Mouse (Mus musculus) neural tube, embryonic 15.5 days (tissue): ENCODE data around the gene Olfr914. TPM values are rescaled to one million over a fixed set of nuclear protein-coding genes. Genes with fewer than 3 reads are reported as not detected.

ENCODE experiments used
- ATAC-seq: fragments of 200-750 bp; cut with Nextera tagmentation; 2 replicates; pipeline ENCODE4 v1.8.0; 2017; ENCODE audit warnings: mild to moderate bottlenecking, moderate TSS enrichment, moderate library complexity; ENCODE audit not compliant: low FRiP score
- H3K27ac ChIP-seq: fragments of 300-500 bp; sonication (generic); replicated peaks from 2 replicates; pipeline ENCODE4 v1.5.1; 2015; ENCODE audit warnings: mild to moderate bottlenecking, inconsistent platforms
- H3K27me3 ChIP-seq: fragments of 300-500 bp; sonication (generic); replicated peaks from 2 replicates; pipeline ENCODE4 v1.6.1; 2015; ENCODE audit warnings: inconsistent platforms
- H3K36me3 ChIP-seq: fragments of 300-500 bp; sonication (generic); 2 replicates; pipeline ENCODE4 v1.6.1; 2015; ENCODE audit warnings: inconsistent platforms
- H3K4me1 ChIP-seq: fragments of 300-500 bp; sonication (generic); 2 replicates; pipeline ENCODE4 v1.6.1; 2015; ENCODE audit warnings: inconsistent platforms
- H3K4me2 ChIP-seq: fragments of 300-500 bp; sonication (generic); 2 replicates; pipeline ENCODE4 v1.6.1; 2015; ENCODE audit warnings: inconsistent platforms, mild to moderate bottlenecking, moderate library complexity
- H3K4me3 ChIP-seq: fragments of 300-500 bp; sonication (generic); replicated peaks from 2 replicates; pipeline ENCODE4 v1.5.1; 2015; ENCODE audit warnings: mild to moderate bottlenecking, inconsistent platforms
- H3K9ac ChIP-seq: fragments of 300-500 bp; sonication (generic); replicated peaks from 2 replicates; pipeline ENCODE4 v1.6.1; 2015; ENCODE audit warnings: mild to moderate bottlenecking, inconsistent platforms
- H3K9me3 ChIP-seq: fragments of 300-500 bp; sonication (generic); replicated peaks from 2 replicates; pipeline ENCODE4 v1.6.1; 2016; ENCODE audit warnings: inconsistent platforms
- WGBS: fragments of 180-500 bp; shearing (Covaris S2); methylation state at CpG from one replicate; pipeline ENCODE4 v1.1.7; 2015; ENCODE audit warnings: mixed read lengths; 5-methylcytosine and 5-hydroxymethylcytosine counted together
- polyA plus RNA-seq: library from polyadenylated mRNA; unstranded; fragments of >200 nt; fragmentation: Nextera tagmentation; extraction: Ambion mirVana; gene quantifications from 2 replicates; pipeline ENCODE4 v1.2.1, GENCODE M21; 2015

Olfr914 gene
- polyA plus RNA-seq, result not detected in 2 replicates

DNA sequence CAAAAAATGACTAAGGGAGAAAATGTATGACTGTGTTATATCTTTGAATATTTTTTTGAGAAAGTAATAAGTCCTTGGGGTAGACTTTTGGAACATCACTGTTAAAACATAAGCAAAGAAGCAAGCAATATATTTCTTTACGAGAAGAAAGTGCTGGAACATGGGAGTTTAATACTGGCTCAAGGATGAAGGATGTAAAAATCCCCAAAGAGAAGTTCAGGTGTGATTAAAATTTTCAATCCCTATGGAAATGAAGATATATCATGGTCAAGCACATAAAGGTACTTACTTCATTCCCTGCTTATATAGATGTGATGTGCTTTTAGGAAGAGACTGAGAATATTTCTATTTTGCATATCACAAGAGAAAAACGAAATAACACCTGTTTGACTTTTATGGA, at the start of gene Olfr914:
Gene Olfr914, plus strand, starts transcription at position 301 of the 400 bp plus-strand sequence.
- Histone ChIP-seq H3K9ac (no peak within 1 kb of the TSS), H3K27ac (no peak within 1 kb of the TSS), H3K27me3 (no peaks in the 10 kb centered on the region), H3K36me3 (no peaks in the 10 kb centered on the region), H3K9me3 (no peaks in the 10 kb centered on the region), H3K4me1 (no peaks in the 10 kb centered on the region), H3K4me2 (no peak within 1 kb of the TSS), H3K4me3 (no peak within 1 kb of the TSS)
- WGBS, result 70% methylated on average over 2 of the region's 2 CpGs
- ATAC-seq, result no peak

- 81% methylated on average over 1 of the region's 1 CpGs for WGBS
- ATAC-seq, result no peak
Measured at GRCm38 (mm10) chr9:38579878-38580277, 25.0 kb upstream of the Olfr914 start, which contains the start of gene Olfr912. Olfr912 (plus strand) TSS chr9:38580178.

GRCm38 (mm10) chr9:38591056-38591455, 13.8 kb upstream of the Olfr914 start:
- H3K4me1 ChIP-seq, result no peaks in the 10 kb centered on the region
- no peak overlapping the region for H3K9ac ChIP-seq
- H3K27ac ChIP-seq, result no peak overlapping the region
- H3K4me3 ChIP-seq, result no peak overlapping the region
- no peaks in the 10 kb centered on the region for H3K27me3 ChIP-seq
- no peak for ATAC-seq
- 75% methylated on average over 1 of the region's 1 CpGs for WGBS
- H3K4me2 ChIP-seq, result no peak overlapping the region
- no peaks in the 10 kb centered on the region for H3K36me3 ChIP-seq
- H3K9me3 ChIP-seq, result no peaks in the 10 kb centered on the region

More at GRCm38 (mm10) chr9:38579878-38580277, 25.0 kb upstream of the Olfr914 start, which contains the start of gene Olfr912:
- H3K36me3 ChIP-seq, result no peaks in the 10 kb centered on the region
- H3K9ac ChIP-seq, result no peak within 1 kb of the TSS
- H3K27me3 ChIP-seq, result no peaks in the 10 kb centered on the region
- no peak within 1 kb of the TSS for H3K27ac ChIP-seq
- H3K9me3 ChIP-seq, result no peaks in the 10 kb centered on the region
- H3K4me2 ChIP-seq, result no peak within 1 kb of the TSS
- no peaks in the 10 kb centered on the region for H3K4me1 ChIP-seq
- H3K4me3 ChIP-seq, result no peak within 1 kb of the TSS

- no peak for ATAC-seq
- Histone ChIP-seq H3K4me1 (no peaks in the 10 kb centered on the region), H3K27me3 (no peaks in the 10 kb centered on the region), H3K4me3 (no peak within 1 kb of the TSS), H3K9ac (no peak within 1 kb of the TSS), H3K36me3 (no peaks in the 10 kb centered on the region), H3K9me3 (no peaks in the 10 kb centered on the region), H3K27ac (no peak within 1 kb of the TSS), H3K4me2 (no peak within 1 kb of the TSS)
- WGBS, result 71% methylated on average over 2 of the region's 2 CpGs
Measured at GRCm38 (mm10) chr9:38592459-38592858, 12.4 kb upstream of the Olfr914 start, which contains the start of gene Olfr913. Olfr913 (plus strand) TSS chr9:38592759.

DNA sequence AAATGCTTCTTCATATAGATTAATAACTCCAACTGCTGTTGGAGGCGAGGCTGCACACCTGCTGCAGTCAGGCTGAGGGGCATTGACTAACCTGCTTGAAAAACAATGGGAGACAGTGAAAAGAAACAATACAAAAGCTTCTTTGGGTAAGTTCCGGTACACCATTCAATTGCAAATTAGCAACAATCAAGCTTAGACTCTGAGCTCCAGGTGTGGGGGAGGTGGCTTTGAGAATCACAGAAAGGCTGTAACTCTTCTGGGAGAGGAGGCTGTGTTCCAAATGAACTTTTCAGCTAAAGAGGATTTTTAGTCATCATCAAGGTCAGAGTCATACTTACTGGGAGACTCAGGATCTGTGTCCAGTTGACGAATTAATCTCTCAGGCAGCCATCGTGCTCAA, 27.5 kb downstream of the Olfr914 start:
- WGBS, result 81% methylated on average over 4 of the region's 4 CpGs
- Histone ChIP-seq H3K36me3 (no peaks in the 10 kb centered on the region), H3K27me3 (no peaks in the 10 kb centered on the region), H3K27ac (no peak overlapping the region), H3K9ac (no peak overlapping the region), H3K4me2 (no peak overlapping the region), H3K4me1 (no peaks in the 10 kb centered on the region), H3K9me3 (no peaks in the 10 kb centered on the region), H3K4me3 (no peak overlapping the region)
- no peak for ATAC-seq

DNA sequence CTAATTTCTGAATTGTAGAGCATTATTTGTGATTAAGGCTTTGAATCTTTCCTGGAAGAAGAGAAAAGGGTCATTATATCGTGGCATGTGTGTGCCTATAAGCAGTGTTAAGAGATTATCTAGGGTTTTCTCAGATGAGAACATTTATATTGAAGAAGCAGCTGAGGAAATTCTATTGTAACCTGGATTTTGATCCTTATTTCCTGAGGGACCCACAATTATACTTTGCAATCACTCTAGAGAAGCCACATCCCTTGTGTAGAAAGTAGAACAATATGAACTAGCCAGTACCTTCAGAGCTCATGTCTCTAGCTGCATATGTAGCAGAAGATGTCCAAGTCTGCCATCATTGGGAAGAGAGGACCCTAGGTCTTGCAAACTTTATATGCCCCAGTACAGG, 54.9 kb downstream of the Olfr914 start, which contains the start of gene Olfr916:
Gene Olfr916, minus strand, starts transcription at position 101 of the 400 bp plus-strand sequence.
- Histone ChIP-seq H3K9me3 (no peaks in the 10 kb centered on the region), H3K4me3 (no peak within 1 kb of the TSS), H3K27me3 (no peaks in the 10 kb centered on the region), H3K4me1 (no peaks in the 10 kb centered on the region), H3K9ac (no peak within 1 kb of the TSS), H3K36me3 (no peaks in the 10 kb centered on the region), H3K4me2 (no peak within 1 kb of the TSS), H3K27ac (no peak within 1 kb of the TSS)
- ATAC-seq, result no peak
- WGBS, result 85% methylated on average over 1 of the region's 1 CpGs

Other genes with a start within 250 kb of the Olfr914 start
- gene Olfr250, start 238.2 kb upstream of the Olfr914 start, polyA plus RNA-seq, result not detected in 2 replicates
- gene Olfr251, start 228.0 kb upstream of the Olfr914 start, polyA plus RNA-seq, result not detected in 2 replicates
- gene Olfr147, start 203.4 kb upstream of the Olfr914 start, polyA plus RNA-seq, result not detected in 2 replicates
- gene Olfr901, start 175.6 kb upstream of the Olfr914 start, polyA plus RNA-seq, result not detected in 2 replicates
- gene Olfr902, start 157.4 kb upstream of the Olfr914 start, polyA plus RNA-seq, result not detected in 2 replicates
- gene Olfr904, start 142.0 kb upstream of the Olfr914 start, polyA plus RNA-seq, result not detected in 2 replicates
- not detected in 2 replicates for gene Olfr905, start 134.0 kb upstream of the Olfr914 start, polyA plus RNA-seq
- not detected in 2 replicates for gene Olfr906, start 118.0 kb upstream of the Olfr914 start, polyA plus RNA-seq
- gene Olfr907, start 109.3 kb upstream of the Olfr914 start, polyA plus RNA-seq, result not detected in 2 replicates
- gene Olfr911-ps1, start 83.5 kb upstream of the Olfr914 start, polyA plus RNA-seq, result not detected in 2 replicates
- gene Olfr910, start 67.3 kb upstream of the Olfr914 start, polyA plus RNA-seq, result not detected in 2 replicates
- not detected in 2 replicates for gene Olfr912, start 24.9 kb upstream of the Olfr914 start, polyA plus RNA-seq
- not detected in 2 replicates for gene Olfr913, start 12.3 kb upstream of the Olfr914 start, polyA plus RNA-seq
- gene Olfr916, start 54.8 kb downstream of the Olfr914 start, polyA plus RNA-seq, result not detected in 2 replicates
- not detected in 2 replicates for gene Olfr917, start 60.7 kb downstream of the Olfr914 start, polyA plus RNA-seq
- gene Olfr918, start 69.5 kb downstream of the Olfr914 start, polyA plus RNA-seq, result not detected in 2 replicates
- not detected in 2 replicates for gene Olfr919, start 98.6 kb downstream of the Olfr914 start, polyA plus RNA-seq
- 8.0 and 17.9 TPM in 2 replicates for gene Vwa5a, start 113.2 kb downstream of the Olfr914 start, polyA plus RNA-seq
- gene Olfr920, start 147.2 kb downstream of the Olfr914 start, polyA plus RNA-seq, result not detected in 2 replicates
- not detected in 2 replicates for gene Olfr921, start 168.0 kb downstream of the Olfr914 start, polyA plus RNA-seq
- not detected in 2 replicates for gene Olfr922, start 209.5 kb downstream of the Olfr914 start, polyA plus RNA-seq
- not detected in 2 replicates for gene Olfr923, start 221.4 kb downstream of the Olfr914 start, polyA plus RNA-seq
- gene Olfr924, start 239.3 kb downstream of the Olfr914 start, polyA plus RNA-seq, result not detected in 2 replicates
- not detected in 2 replicates for gene Olfr26, start 250.0 kb downstream of the Olfr914 start, polyA plus RNA-seq